Mouse (Mus musculus): Measurements from ENCODE around the gene Ankar.

The Ankar gene

GRCm38 (mm10) chr1:72700479-72700878, at the start of gene Ankar:
Gene Ankar (minus strand): TSS chr1:72700579.
- DNase-seq (ENCODE audit: low read depth, low spot score) = no peak

GRCm38 (mm10) chr1:72746382-72746781, 46.0 kb upstream of the Ankar start:
- DNase-seq (ENCODE audit: low read depth, low spot score) = peak; percentile 95

- no peak for DNase-seq (ENCODE audit: low read depth, low spot score)
Observed at GRCm38 (mm10) chr1:72744816-72745506, 44.6 kb upstream of the Ankar start.

GRCm38 (mm10) chr1:72741406-72741805, 41.0 kb upstream of the Ankar start:
- no peak for DNase-seq (ENCODE audit: low read depth, low spot score)

- DNase-seq (ENCODE audit: low read depth, low spot score) = peak; percentile 51
Observed at GRCm38 (mm10) chr1:72739681-72740063, 39.3 kb upstream of the Ankar start.

GRCm38 (mm10) chr1:72738946-72739680, 38.7 kb upstream of the Ankar start:
- peak; percentile 86 for DNase-seq (ENCODE audit: low read depth, low spot score)

GRCm38 (mm10) chr1:72736397-72737125, 36.2 kb upstream of the Ankar start:
- no peak for DNase-seq (ENCODE audit: low read depth, low spot score)

GRCm38 (mm10) chr1:72733191-72733691, 32.9 kb upstream of the Ankar start:
- DNase-seq (ENCODE audit: low read depth, low spot score) = no peak

GRCm38 (mm10) chr1:72730126-72730525, 29.7 kb upstream of the Ankar start:
- no peak for DNase-seq (ENCODE audit: low read depth, low spot score)

- DNase-seq (ENCODE audit: low read depth, low spot score) = no peak
Observed at GRCm38 (mm10) chr1:72728781-72729180, 28.4 kb upstream of the Ankar start.

GRCm38 (mm10) chr1:72725941-72726340, 25.6 kb upstream of the Ankar start:
- no peak for DNase-seq (ENCODE audit: low read depth, low spot score)

GRCm38 (mm10) chr1:72724354-72724753, 24.0 kb upstream of the Ankar start:
- peak; percentile 92 for DNase-seq (ENCODE audit: low read depth, low spot score)

- DNase-seq (ENCODE audit: low read depth, low spot score) = peak; percentile 47
Observed at GRCm38 (mm10) chr1:72722646-72723045, 22.3 kb upstream of the Ankar start.

GRCm38 (mm10) chr1:72720115-72720725, 19.8 kb upstream of the Ankar start:
- DNase-seq (ENCODE audit: low read depth, low spot score) = peak; percentile 20

- peak; percentile 83 for DNase-seq (ENCODE audit: low read depth, low spot score)
Observed at GRCm38 (mm10) chr1:72718846-72719245, 18.5 kb upstream of the Ankar start.

- DNase-seq (ENCODE audit: low read depth, low spot score) = no peak
Observed at GRCm38 (mm10) chr1:72717540-72717939, 17.2 kb upstream of the Ankar start.

- DNase-seq (ENCODE audit: low read depth, low spot score) = peak; percentile 84
Observed at GRCm38 (mm10) chr1:72716926-72717325, 16.5 kb upstream of the Ankar start.

- no peak for DNase-seq (ENCODE audit: low read depth, low spot score)
Observed at GRCm38 (mm10) chr1:72716421-72716820, 16.0 kb upstream of the Ankar start.

GRCm38 (mm10) chr1:72715593-72716361, 15.4 kb upstream of the Ankar start:
- DNase-seq (ENCODE audit: low read depth, low spot score) = no peak

GRCm38 (mm10) chr1:72715065-72715464, 14.7 kb upstream of the Ankar start:
- no peak for DNase-seq (ENCODE audit: low read depth, low spot score)

GRCm38 (mm10) chr1:72714547-72714946, 14.2 kb upstream of the Ankar start:
- no peak for DNase-seq (ENCODE audit: low read depth, low spot score)

Measured in brain, adult 2 months (tissue).